Mouse (Mus musculus) lung, embryonic 14.5 days (tissue): ENCODE measurements around the gene Mrpl36. TPM values are rescaled to one million over a fixed set of nuclear protein-coding genes. Genes with fewer than 3 reads are reported as not detected.

Experiments used
- ATAC-seq: fragments of 200-750 bp; cut with Nextera tagmentation; 2 replicates; pipeline ENCODE4 v1.8.0; 2017; ENCODE audit warnings: mild to moderate bottlenecking, moderate TSS enrichment, moderate library complexity; ENCODE audit not compliant: insufficient read depth
- DNase-seq: peaks from one replicate; pipeline ENCODE4 v3.0.0-alpha.2; 2015
- H3K27ac ChIP-seq: fragments of 300-500 bp; sonication (generic); 2 replicates; pipeline ENCODE4 v1.5.1; 2014; ENCODE audit warnings: low read depth, mild to moderate bottlenecking, moderate library complexity
- H3K27me3 ChIP-seq: fragments of 300-500 bp; sonication (generic); 2 replicates; pipeline ENCODE4 v1.6.1; 2014; ENCODE audit warnings: low read length, control low read depth; ENCODE audit not compliant: insufficient read depth
- H3K36me3 ChIP-seq: fragments of 300-500 bp; sonication (generic); 2 replicates; pipeline ENCODE4 v1.6.1; 2014; ENCODE audit warnings: control low read depth; ENCODE audit not compliant: insufficient read depth
- H3K4me1 ChIP-seq: fragments of 300-500 bp; sonication (generic); 2 replicates; pipeline ENCODE4 v1.6.1; 2014; ENCODE audit warnings: antibody characterized with exemption, control low read depth; ENCODE audit not compliant: insufficient read depth
- H3K4me2 ChIP-seq: fragments of 300-500 bp; sonication (generic); 2 replicates; pipeline ENCODE4 v1.6.1; 2014; ENCODE audit warnings: mild to moderate bottlenecking
- H3K4me3 ChIP-seq: fragments of 300-500 bp; sonication (generic); 2 replicates; pipeline ENCODE4 v1.5.1; 2014; ENCODE audit warnings: low read depth, low read length
- H3K9ac ChIP-seq: fragments of 300-500 bp; sonication (generic); 2 replicates; pipeline ENCODE4 v1.6.1; 2014
- H3K9me3 ChIP-seq: fragments of 300-500 bp; sonication (generic); 2 replicates; pipeline ENCODE4 v1.6.1; 2016; ENCODE audit warnings: low read depth, low read length, control low read depth
- CTCF ChIP-seq: IDR thresholded peaks from 2 replicates; pipeline ENCODE4 v1.5.1; 2016; ENCODE audit warnings: antibody characterized with exemption, low read depth
- WGBS: fragments of 180-500 bp; shearing (Covaris S2); extraction: QIAGEN DNeasy Blood & Tissue Kit; methylation state at CpG from one replicate; pipeline ENCODE4 v1.1.7; 2014; 5-methylcytosine and 5-hydroxymethylcytosine counted together
- polyA plus RNA-seq: library from polyadenylated mRNA; unstranded; fragments of >200 nt; fragmentation: Nextera tagmentation; extraction: Ambion mirVana; gene quantifications from 2 replicates; pipeline ENCODE4 v1.2.1, GENCODE M21; 2014

The Mrpl36 gene
- polyA plus RNA-seq, 1 experiment from 2014 or later, result 139 TPM

GRCm38 (mm10) chr13:73346743-73347142 is 18.4 kb downstream of the Mrpl36 start:
- H3K36me3 ChIP-seq, result no peaks in the 10 kb centered on the region
- H3K9ac ChIP-seq, result no peak overlapping the region
- ATAC-seq, result peak; percentile 49; the same call in 1 of the 2 replicates
- H3K4me3 ChIP-seq, result no peak overlapping the region
- H3K4me2 ChIP-seq, result no peak overlapping the region
- no peaks in the 10 kb centered on the region for H3K9me3 ChIP-seq
- TF ChIP-seq CTCF, result no peak
- no peaks in the 10 kb centered on the region for H3K4me1 ChIP-seq
- no peaks in the 10 kb centered on the region for H3K27me3 ChIP-seq
- DNase-seq, result no peak
- WGBS, result 66% methylated on average over 4 of the region's 4 CpGs
- no peak overlapping the region for H3K27ac ChIP-seq

- no peak overlapping the region for H3K9ac ChIP-seq
- 57% methylated on average over 3 of the region's 3 CpGs for WGBS
- no peak overlapping the region for H3K27ac ChIP-seq
- H3K27me3 ChIP-seq, result no peaks in the 10 kb centered on the region
- H3K4me1 ChIP-seq, result no peaks in the 10 kb centered on the region
- no peaks in the 10 kb centered on the region for H3K9me3 ChIP-seq
- TF ChIP-seq CTCF, result no peak
- no peaks in the 10 kb centered on the region for H3K36me3 ChIP-seq
- H3K4me2 ChIP-seq, result no peak overlapping the region
- DNase-seq (no peak), ATAC-seq (0 out of 2 replicates have a peak, but pooled peaks have one; percentile 52)
- H3K4me3 ChIP-seq, result no peak overlapping the region
These were observed 18.9 kb downstream of the Mrpl36 start for GRCm38 (mm10) chr13:73347171-73347570.

- TF ChIP-seq CTCF, result no peak
- no peak overlapping the region for H3K4me2 ChIP-seq
- no peaks in the 10 kb centered on the region for H3K27me3 ChIP-seq
- H3K27ac ChIP-seq, result peak overlapping the region; percentile 46; the same call in 1 of the 2 replicates
- H3K9me3 ChIP-seq, result no peaks in the 10 kb centered on the region
- 58% methylated on average over 7 of the region's 7 CpGs for WGBS
- H3K4me3 ChIP-seq, result no peak overlapping the region
- no peak; the same call in 1 of the 2 replicates for ATAC-seq
- H3K36me3 ChIP-seq, result no peaks in the 10 kb centered on the region
- no peaks in the 10 kb centered on the region for H3K4me1 ChIP-seq
- no peak overlapping the region for H3K9ac ChIP-seq
- peak; percentile 26 for DNase-seq
These were observed 19.8 kb downstream of the Mrpl36 start for GRCm38 (mm10) chr13:73347922-73348650.

- Histone ChIP-seq H3K9me3 (no peaks in the 10 kb centered on the region), H3K27me3 (no peaks in the 10 kb centered on the region), H3K4me2 (no peak overlapping the region), H3K36me3 (no peaks in the 10 kb centered on the region), H3K4me3 (no peak overlapping the region), H3K27ac (no peak overlapping the region), H3K4me1 (no peaks in the 10 kb centered on the region), H3K9ac (no peak overlapping the region)
- TF ChIP-seq CTCF, result no peak
- no peak for ATAC-seq
- 78% methylated on average over 9 of the region's 9 CpGs for WGBS
- no peak for DNase-seq
These were observed 22.4 kb downstream of the Mrpl36 start for GRCm38 (mm10) chr13:73350741-73351140.

GRCm38 (mm10) chr13:73351910-73352309 is 23.6 kb downstream of the Mrpl36 start:
- H3K27me3 ChIP-seq, result no peaks in the 10 kb centered on the region
- no peak overlapping the region for H3K4me2 ChIP-seq
- 41% methylated on average over 3 of the region's 3 CpGs for WGBS
- H3K9me3 ChIP-seq, result no peaks in the 10 kb centered on the region
- no peak overlapping the region for H3K4me3 ChIP-seq
- H3K27ac ChIP-seq, result no peak overlapping the region
- H3K9ac ChIP-seq, result no peak overlapping the region
- H3K36me3 ChIP-seq, result no peaks in the 10 kb centered on the region
- ATAC-seq, result no peak
- no peaks in the 10 kb centered on the region for H3K4me1 ChIP-seq
- DNase-seq, result no peak
- no peak for TF ChIP-seq CTCF

GRCm38 (mm10) chr13:73352491-73352890 is 24.2 kb downstream of the Mrpl36 start:
- no peak overlapping the region for H3K4me2 ChIP-seq
- DNase-seq (no peak), ATAC-seq (no peak)
- no peak overlapping the region for H3K4me3 ChIP-seq
- H3K27me3 ChIP-seq, result no peaks in the 10 kb centered on the region
- H3K36me3 ChIP-seq, result no peaks in the 10 kb centered on the region
- no peak overlapping the region for H3K27ac ChIP-seq
- no peaks in the 10 kb centered on the region for H3K9me3 ChIP-seq
- TF ChIP-seq CTCF, result no peak
- no peak overlapping the region for H3K9ac ChIP-seq
- no peaks in the 10 kb centered on the region for H3K4me1 ChIP-seq

- ATAC-seq, result no peak
- 82% methylated on average over 3 of the region's 3 CpGs for WGBS
- Histone ChIP-seq H3K9ac (no peak overlapping the region), H3K27me3 (no peaks in the 10 kb centered on the region), H3K36me3 (no peaks in the 10 kb centered on the region), H3K27ac (no peak overlapping the region), H3K4me2 (no peak overlapping the region), H3K9me3 (no peaks in the 10 kb centered on the region), H3K4me1 (no peaks in the 10 kb centered on the region), H3K4me3 (no peak overlapping the region)
- DNase-seq, result no peak
- TF ChIP-seq CTCF, result no peak
These were observed 28.8 kb downstream of the Mrpl36 start for GRCm38 (mm10) chr13:73357106-73357505.
